ENCODE assay signal across 9 mouse cellular contexts in genomic region chr6:23462600-23463280, GRCm38 (mm10).
DNase-seq lines count a peak whose midpoint lies in the region; ATAC-seq and TF ChIP-seq lines count a peak whose summit lies in the region.
"Had no signal": no experiment of that assay in that cellular context is flagged by ENCODE, and none has a peak within 500 bp of the region (broad histone marks: within the 10 kb centered on the region; RNA-seq: fewer than 3 reads in every experiment).

No protein-coding gene starts in this region.

- DNase-seq in limb, embryonic 11.5 days (ENCODE audit: low spot score): peak; percentile 29
- no peak for DNase-seq in limb, embryonic 10.5 days (ENCODE audit: low spot score)
- DNase-seq in brain, embryonic 14.5 days (ENCODE audit: low read depth): peak; percentile 73
- DNase-seq in kidney, postnatal 0 days (ENCODE audit: low spot score): peak; percentile 68
- DNase-seq in retina, postnatal 7 days (ENCODE audit: low read depth, low spot score): peak; percentile 44
- DNase-seq in spleen, postnatal 4 days (ENCODE audit: low spot score in 2 of 2): no peak
- no peak for DNase-seq in adrenal gland, adult 2 months

- H3K4me3 ChIP-seq in limb, embryonic 11.5 days (ENCODE audit: low read depth, low read length): no peak overlapping the region
- H3K4me3 ChIP-seq in limb, embryonic 10.5 days: no peak overlapping the region
- H3K4me3 ChIP-seq in forebrain, embryonic 13.5 days: no peak overlapping the region
- no peak overlapping the region for H3K4me3 ChIP-seq in kidney, postnatal 0 days (replicated peaks; ENCODE audit: low read depth, low read length)
- H3K4me3 ChIP-seq: embryonic facial prominence, embryonic 12.5 days had no signal

- WGBS in limb, embryonic 11.5 days: 23% methylated on average over 8 of the region's 8 CpGs
- WGBS in limb, embryonic 10.5 days: 23% methylated on average over 8 of the region's 8 CpGs
- 19% methylated on average over 8 of the region's 8 CpGs for WGBS in forebrain, embryonic 13.5 days
- WGBS in kidney, postnatal 0 days: 24% methylated on average over 8 of the region's 8 CpGs

- H3K27ac ChIP-seq in limb, embryonic 11.5 days (replicated peaks; ENCODE audit: low read depth, low read length): no peak overlapping the region
- H3K27ac ChIP-seq in limb, embryonic 10.5 days: no peak overlapping the region
- H3K27ac ChIP-seq in forebrain, embryonic 13.5 days: no peak overlapping the region
- no peak overlapping the region for H3K27ac ChIP-seq in kidney, postnatal 0 days
- H3K27ac ChIP-seq: embryonic facial prominence, embryonic 12.5 days had no signal

- ATAC-seq in limb, embryonic 11.5 days (ENCODE audit: insufficient number of reproducible peaks, low FRiP score, low TSS enrichment, low read depth): 0 out of 2 replicates have a peak, but pooled peaks have one; percentile 68
- peak; percentile 76 for ATAC-seq in forebrain, embryonic 13.5 days
- ATAC-seq in kidney, postnatal 0 days (replicated peaks; ENCODE audit: low FRiP score, low read depth): no peak

- TF ChIP-seq POLR2A in brain, embryonic 14.5 days (IDR thresholded peaks at IDR 0.05; ENCODE audit: borderline replicate concordance, extremely low read depth, insufficient read depth, insufficient read length, poor library complexity, severe bottlenecking): no peak

- no peaks in the 10 kb centered on the region for H3K4me1 ChIP-seq in limb, embryonic 11.5 days (ENCODE audit: control insufficient read depth, insufficient read depth, low read length)
- no peaks in the 10 kb centered on the region for H3K4me1 ChIP-seq in limb, embryonic 10.5 days
- H3K4me1 ChIP-seq in forebrain, embryonic 13.5 days: 0 out of 2 replicates have a peak, but pooled peaks cover 2% of the 10 kb centered on the region
- H3K4me1 ChIP-seq in kidney, postnatal 0 days (replicated peaks; ENCODE audit: insufficient read depth, low read length): no peaks in the 10 kb centered on the region
- H3K4me1 ChIP-seq: embryonic facial prominence, embryonic 12.5 days had no signal

- H3K27me3 ChIP-seq in limb, embryonic 11.5 days (ENCODE audit: control insufficient read depth, insufficient read depth, low read length): no peaks in the 10 kb centered on the region
- H3K27me3 ChIP-seq in limb, embryonic 10.5 days (ENCODE audit: low read depth, poor library complexity, severe bottlenecking): no peaks in the 10 kb centered on the region; the same call in 1 of the 2 replicates
- peaks cover 7% of the 10 kb centered on the region for H3K27me3 ChIP-seq in forebrain, embryonic 13.5 days
- H3K27me3 ChIP-seq in kidney, postnatal 0 days (ENCODE audit: insufficient read depth, low read length): no peaks in the 10 kb centered on the region
- H3K27me3 ChIP-seq: embryonic facial prominence, embryonic 12.5 days had no signal

- H3K36me3 ChIP-seq in limb, embryonic 11.5 days (ENCODE audit: control insufficient read depth, insufficient read depth, low read length): no peaks in the 10 kb centered on the region
- H3K36me3 ChIP-seq in limb, embryonic 10.5 days: no peaks in the 10 kb centered on the region
- no peaks in the 10 kb centered on the region for H3K36me3 ChIP-seq in forebrain, embryonic 13.5 days (ENCODE audit: poor library complexity, severe bottlenecking)
- H3K36me3 ChIP-seq in kidney, postnatal 0 days (ENCODE audit: insufficient read depth, low read length): no peaks in the 10 kb centered on the region
- H3K36me3 ChIP-seq: embryonic facial prominence, embryonic 12.5 days had no signal

- no peak overlapping the region for H3K4me2 ChIP-seq in limb, embryonic 11.5 days (ENCODE audit: low read depth, severe bottlenecking)
- 0 out of 2 replicates have a peak overlapping the region, but pooled peaks have one; percentile 20 for H3K4me2 ChIP-seq in forebrain, embryonic 13.5 days
- no peak overlapping the region; the same call in 1 of the 2 replicates for H3K4me2 ChIP-seq in kidney, postnatal 0 days (ENCODE audit: low read length)
- H3K4me2 ChIP-seq: embryonic facial prominence, embryonic 12.5 days had no signal

- H3K9ac ChIP-seq in limb, embryonic 11.5 days (ENCODE audit: low read length): no peak overlapping the region
- H3K9ac ChIP-seq in forebrain, embryonic 13.5 days: no peak overlapping the region
- no peak overlapping the region for H3K9ac ChIP-seq in kidney, postnatal 0 days (ENCODE audit: low read depth, low read length)
- H3K9ac ChIP-seq: embryonic facial prominence, embryonic 12.5 days had no signal

- peak; percentile 42; the same call in 1 of the 2 replicates for TF ChIP-seq CTCF in brain, embryonic 14.5 days (IDR thresholded peaks at IDR 0.05; ENCODE audit: borderline replicate concordance, extremely low read depth, insufficient read depth, insufficient read length)
- TF ChIP-seq CTCF in kidney, postnatal 0 days (IDR thresholded peaks at IDR 0.05; ENCODE audit: low read depth): peak; percentile 72

- no peaks in the 10 kb centered on the region for H3K9me3 ChIP-seq in limb, embryonic 11.5 days (ENCODE audit: control insufficient read depth, low read length)
- H3K9me3 ChIP-seq in limb, embryonic 10.5 days (replicated peaks): no peaks in the 10 kb centered on the region
- no peaks in the 10 kb centered on the region for H3K9me3 ChIP-seq in forebrain, embryonic 13.5 days (replicated peaks)
- no peaks in the 10 kb centered on the region for H3K9me3 ChIP-seq in kidney, postnatal 0 days (replicated peaks; ENCODE audit: low read length)
- H3K9me3 ChIP-seq: embryonic facial prominence, embryonic 12.5 days had no signal

Comparison
In these comparisons a context has a peak if more than half of its experiments do, and no peak if none do; other contexts are left out.
1. DNase-seq: peak in limb, embryonic 11.5 days (single experiment), brain, embryonic 14.5 days (single experiment), kidney, postnatal 0 days (single experiment) and retina, postnatal 7 days (single experiment); none in limb, embryonic 10.5 days (single experiment), spleen, postnatal 4 days (0 of 2) and adrenal gland, adult 2 months (single experiment).